Mouse (Mus musculus) heart, adult 9 months (tissue): Measurements from ENCODE around the gene Vps54.
"Not testable (repeated sequence)": the region's sequence is repeated elsewhere in the genome, so short reads cannot be mapped to it uniquely, and the experiment has no call there.

Experiments
- DNase-seq, 2 experiments: peaks; one replicate each; pipeline ENCODE4 v3.0.0; 2022; ENCODE audit warnings: low spot score in 2 of 2

The Vps54 gene

DNA sequence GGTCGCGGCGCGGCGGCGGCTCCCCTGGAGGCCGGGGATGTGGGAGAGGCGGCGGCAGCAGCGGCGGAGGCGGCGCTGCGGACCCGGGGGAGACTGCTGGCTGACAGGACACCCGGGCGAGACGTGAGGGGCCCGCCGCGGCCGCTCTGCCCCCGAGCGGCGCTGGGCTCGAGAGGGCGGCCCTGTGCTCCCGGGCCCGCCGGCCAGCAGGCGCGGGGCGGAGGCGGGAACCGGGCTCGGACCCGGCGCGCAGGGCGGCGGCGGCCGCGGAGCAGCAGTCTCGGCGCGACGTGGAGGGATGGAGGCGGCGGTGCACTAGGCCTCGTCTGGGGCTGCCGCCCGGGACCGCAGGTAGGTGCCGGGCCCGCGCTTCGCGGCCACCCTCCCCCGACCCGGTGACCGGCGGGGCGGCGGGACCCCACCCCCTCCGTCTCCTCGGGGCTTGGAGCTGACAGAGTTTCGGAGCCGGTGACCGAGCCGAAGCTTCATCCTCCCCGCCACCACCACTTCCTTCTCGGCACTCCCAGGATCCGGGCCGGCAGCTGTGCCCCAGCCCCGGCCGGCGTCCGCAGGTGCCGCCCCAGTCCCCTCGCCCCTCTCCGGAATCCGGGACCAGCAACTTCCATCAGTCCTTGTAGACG, at the start of gene Vps54:
Gene Vps54, plus strand, starts transcription at position 261 of the 641 bp plus-strand sequence.
- DNase-seq = peak; percentile 56 to 60

DNA sequence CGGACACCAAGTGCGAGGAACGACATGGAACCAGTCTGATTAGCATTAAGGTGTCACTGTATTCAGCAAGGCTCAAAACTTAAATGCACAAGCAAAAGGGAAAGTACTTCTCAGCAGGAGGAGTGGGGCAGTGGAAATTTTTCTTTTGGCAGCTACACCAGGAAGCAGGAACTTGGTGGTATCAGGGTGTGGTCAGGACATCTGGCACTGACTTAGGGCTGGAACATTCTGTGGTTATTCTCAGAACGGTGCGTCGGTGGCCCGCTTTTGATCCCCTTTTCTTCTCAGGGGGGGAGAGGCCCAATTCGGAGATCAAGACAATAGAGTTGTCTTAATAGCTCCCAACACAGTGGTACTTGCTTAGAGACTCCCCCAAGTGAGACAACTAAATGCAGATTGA, 47.3 kb upstream of the Vps54 start:
- not testable (repeated sequence) for DNase-seq

GRCm38 (mm10) chr11:21194851-21195250, 44.2 kb upstream of the Vps54 start:
- no peak for DNase-seq

DNA sequence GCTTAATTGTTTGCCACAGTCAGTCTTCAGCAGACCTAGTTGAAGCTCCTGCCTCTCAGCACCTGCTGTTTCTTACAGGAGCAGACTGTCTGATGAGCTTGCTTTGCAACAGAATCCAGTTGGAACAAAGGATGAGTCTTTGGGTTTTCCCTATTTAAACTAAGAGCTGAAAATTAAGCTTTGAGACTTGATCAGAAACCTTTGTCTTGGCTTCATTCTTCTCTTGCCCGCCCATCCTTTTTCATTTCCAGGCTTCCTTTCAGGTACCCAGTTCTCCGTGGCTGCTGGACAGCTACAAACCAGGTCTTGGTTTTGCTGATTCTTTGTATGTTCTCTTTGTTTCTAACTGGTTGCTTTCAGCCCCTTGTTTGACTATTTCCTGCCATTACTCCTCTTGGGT, 30.0 kb upstream of the Vps54 start:
- no peak for DNase-seq

DNA sequence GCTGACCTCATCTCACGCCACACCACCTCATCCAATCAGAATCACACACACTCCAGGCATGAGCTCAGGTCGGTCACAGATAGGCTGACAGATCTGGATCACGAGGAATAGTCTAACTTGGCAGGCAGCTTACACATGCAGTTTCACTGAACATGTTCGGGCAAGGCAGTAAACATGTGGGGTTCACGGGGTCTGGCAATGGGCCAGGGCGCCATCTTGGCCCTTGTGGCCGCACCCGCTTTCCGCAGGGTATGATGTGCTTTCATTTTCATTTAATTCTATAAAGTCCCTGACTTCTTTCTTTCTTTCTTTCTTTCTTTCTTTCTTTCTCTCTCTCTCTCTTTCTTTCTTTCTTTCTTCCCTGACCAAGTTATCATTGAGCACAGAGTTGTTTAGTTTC, 29.4 kb upstream of the Vps54 start:
- DNase-seq = not testable (repeated sequence)

GRCm38 (mm10) chr11:21217419-21217818, 21.7 kb upstream of the Vps54 start:
- no peak for DNase-seq

- DNase-seq = no peak
Measured at GRCm38 (mm10) chr11:21219281-21219680, 19.8 kb upstream of the Vps54 start.

GRCm38 (mm10) chr11:21219851-21220587, 19.1 kb upstream of the Vps54 start:
- no peak for DNase-seq

GRCm38 (mm10) chr11:21220754-21221153, 18.3 kb upstream of the Vps54 start:
- no peak for DNase-seq

DNA sequence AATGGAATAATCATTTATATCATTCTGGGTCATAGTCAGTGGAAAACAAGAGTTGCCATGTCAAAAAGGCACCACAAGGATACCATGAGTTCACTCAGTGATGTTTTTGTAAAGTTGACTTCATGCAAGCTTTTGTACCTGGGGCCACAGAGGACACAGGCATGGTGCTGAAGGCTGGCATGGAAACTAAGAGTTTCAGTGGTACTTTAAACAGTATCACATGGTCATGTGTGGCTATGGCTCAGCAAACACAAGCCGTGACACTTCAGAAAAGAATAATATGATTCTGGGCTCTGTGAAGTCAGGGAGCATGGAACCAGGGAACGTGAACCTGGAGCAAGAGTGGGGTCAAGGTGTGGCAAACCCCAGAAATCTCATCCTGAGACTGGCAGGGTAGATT, 17.7 kb upstream of the Vps54 start:
- no peak for DNase-seq

GRCm38 (mm10) chr11:21222606-21223207, 16.4 kb upstream of the Vps54 start:
- DNase-seq = no peak

- DNase-seq = no peak
Measured at GRCm38 (mm10) chr11:21223539-21223938, 15.5 kb upstream of the Vps54 start.

GRCm38 (mm10) chr11:21224041-21224440, 15.0 kb upstream of the Vps54 start:
- no peak for DNase-seq

- peak; percentile 23 to 25 for DNase-seq
Measured at GRCm38 (mm10) chr11:21224446-21224845, 14.6 kb upstream of the Vps54 start.

DNA sequence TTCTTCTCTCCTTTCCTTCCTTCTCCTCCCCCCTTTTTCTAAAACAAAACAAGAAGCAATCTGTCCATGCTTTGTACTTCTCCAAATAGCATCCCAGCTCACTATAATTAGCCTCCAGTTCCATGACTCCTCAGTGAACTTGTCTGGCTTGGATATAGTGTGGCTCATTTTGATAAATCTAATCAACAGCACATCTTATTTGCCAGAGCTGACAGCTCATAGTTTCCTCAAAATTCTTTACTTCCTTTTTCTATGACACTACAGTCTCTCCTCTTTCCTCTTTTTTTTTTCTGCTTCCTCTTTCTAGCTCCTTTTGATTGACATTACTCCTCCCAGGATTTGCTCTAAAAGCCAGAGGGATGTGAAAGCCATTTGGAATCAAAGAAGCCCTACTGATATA, 14.1 kb upstream of the Vps54 start:
- peak in 1 of 2 experiments; percentile 34 for DNase-seq

- no peak for DNase-seq
Measured at GRCm38 (mm10) chr11:21235381-21235780, 3.7 kb upstream of the Vps54 start.

- DNase-seq = no peak
Measured at GRCm38 (mm10) chr11:21235821-21236220, 3.3 kb upstream of the Vps54 start.

DNA sequence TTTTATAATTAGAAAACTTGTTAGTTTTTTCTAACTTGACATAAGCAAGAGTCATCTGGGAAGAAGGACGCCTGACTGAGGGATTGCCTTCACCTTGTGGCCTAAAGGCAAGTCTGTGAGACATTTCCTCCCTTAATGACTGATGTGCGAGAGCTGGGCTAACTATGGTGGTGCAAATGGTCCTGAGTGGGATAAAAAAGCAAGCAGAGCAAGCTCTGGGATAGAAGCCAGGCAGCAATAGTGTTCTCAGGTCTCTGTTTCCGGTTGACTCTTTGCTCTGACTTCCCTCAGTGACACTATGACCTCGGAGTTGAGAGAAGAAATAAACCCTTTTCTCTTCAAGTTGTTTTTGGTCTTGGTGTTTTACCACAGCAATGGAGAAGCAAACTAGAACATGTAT, 2.1 kb upstream of the Vps54 start:
- DNase-seq = peak in 1 of 2 experiments; percentile 15

GRCm38 (mm10) chr11:21237474-21238278, 1.4 kb upstream of the Vps54 start:
- no peak for DNase-seq

DNA sequence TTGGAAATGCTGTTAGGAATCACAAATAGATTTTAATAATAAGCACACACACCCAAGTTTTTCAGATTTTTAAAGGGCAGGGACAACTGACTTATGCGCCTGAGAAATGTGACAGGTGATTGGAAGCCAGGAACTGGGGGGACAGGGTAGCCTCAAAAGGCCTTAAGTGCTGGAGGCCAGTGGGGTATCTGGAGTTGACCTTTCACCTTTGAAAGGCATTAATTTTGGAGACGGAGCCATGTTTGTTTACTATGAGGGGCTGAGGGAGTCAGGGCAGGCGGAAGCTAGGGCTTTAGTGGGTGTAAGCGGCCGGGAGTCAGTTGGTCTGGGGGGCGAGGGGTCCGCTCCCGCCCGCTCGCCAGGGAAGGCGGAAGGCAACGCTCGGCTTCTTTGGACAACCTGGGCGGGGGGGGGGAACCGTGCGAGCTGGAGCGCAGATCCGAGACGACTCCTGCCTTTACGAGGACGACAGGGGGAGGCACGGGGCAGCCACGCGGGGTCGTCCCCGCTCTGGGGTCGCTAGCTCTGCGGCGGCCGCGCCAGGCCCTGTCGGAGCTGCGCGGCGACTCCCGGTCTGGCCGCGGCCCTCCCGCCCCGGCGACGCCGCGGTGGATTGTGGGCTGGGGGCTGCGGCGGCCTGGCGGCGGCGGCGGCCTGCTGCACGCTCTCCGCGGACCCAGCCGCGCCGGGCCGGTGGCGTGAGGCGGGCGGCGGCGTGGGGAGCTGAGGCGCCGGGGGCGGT, 631 bp upstream of the Vps54 start:
- peak; percentile 10 to 53 for DNase-seq

- no peak for DNase-seq
Measured at GRCm38 (mm10) chr11:21239763-21240509, 855 bp downstream of the Vps54 start.
